Mouse (Mus musculus) stomach, postnatal 0 days (tissue): ENCODE measurements around the gene Gm10490. TPM values are rescaled to one million over a fixed set of nuclear protein-coding genes. Genes with fewer than 3 reads are reported as not detected.
A peak's percentile ranks its signal among the peaks of the same experiment; 100 is the strongest.

Experiments used
- ATAC-seq: fragments of 200-750 bp; cut with Nextera tagmentation; 2 replicates; pipeline ENCODE4 v1.8.0; 2017; ENCODE audit not compliant: low FRiP score, low TSS enrichment
- DNase-seq: peaks from one replicate; pipeline ENCODE4 v3.0.0-alpha.2; 2016; ENCODE audit warnings: low spot score
- H3K27ac ChIP-seq: fragments of 300-500 bp; sonication (generic); replicated peaks from 2 replicates; pipeline ENCODE4 v1.5.1; 2014; ENCODE audit warnings: mild to moderate bottlenecking, control low read depth
- H3K27me3 ChIP-seq: fragments of 300-500 bp; sonication (generic); 2 replicates; pipeline ENCODE4 v1.6.1; 2014; ENCODE audit warnings: low read length; ENCODE audit not compliant: control insufficient read depth, insufficient read depth
- H3K36me3 ChIP-seq: fragments of 300-500 bp; sonication (generic); 2 replicates; pipeline ENCODE4 v1.6.1; 2014; ENCODE audit warnings: low read length, mixed read lengths; ENCODE audit not compliant: control insufficient read depth, insufficient read depth
- H3K4me1 ChIP-seq: fragments of 300-500 bp; sonication (generic); replicated peaks from 2 replicates; pipeline ENCODE4 v1.6.1; 2014; ENCODE audit warnings: antibody characterized with exemption; ENCODE audit not compliant: control insufficient read depth, insufficient read depth
- H3K4me2 ChIP-seq: fragments of 300-500 bp; sonication (generic); replicated peaks from 2 replicates; pipeline ENCODE4 v1.6.1; 2014; ENCODE audit warnings: low read depth, mild to moderate bottlenecking, control low read depth, moderate library complexity
- H3K4me3 ChIP-seq: fragments of 300-500 bp; sonication (generic); 2 replicates; pipeline ENCODE4 v1.5.1; 2014; ENCODE audit warnings: low read depth, low read length, control low read depth
- H3K9ac ChIP-seq: fragments of 300-500 bp; sonication (generic); 2 replicates; pipeline ENCODE4 v1.6.1; 2014; ENCODE audit warnings: mild to moderate bottlenecking, low read length, control low read depth, mixed read lengths
- H3K9me3 ChIP-seq: fragments of 300-500 bp; sonication (generic); 2 replicates; pipeline ENCODE4 v1.6.1; 2016; ENCODE audit warnings: low read length; ENCODE audit not compliant: control insufficient read depth
- CTCF ChIP-seq: IDR thresholded peaks from 2 replicates; pipeline ENCODE4 v1.5.1; 2016; ENCODE audit warnings: antibody characterized with exemption, low read depth, mild to moderate bottlenecking, moderate library complexity
- EP300 ChIP-seq: optimal IDR thresholded peaks from 2 replicates; pipeline ENCODE3; 2016; ENCODE audit warnings: antibody characterized with exemption
- WGBS: fragments of 180-500 bp; shearing (Covaris S2); extraction: QIAGEN DNeasy Blood & Tissue Kit; methylation state at CpG from one replicate; pipeline ENCODE4 v1.1.7; 2014; 5-methylcytosine and 5-hydroxymethylcytosine counted together
- polyA plus RNA-seq: library from polyadenylated mRNA; unstranded; fragments of >200 nt; fragmentation: Nextera tagmentation; extraction: Ambion mirVana; gene quantifications from 2 replicates; pipeline ENCODE4 v1.2.1, GENCODE M21; 2015

Gm10490 gene
- polyA plus RNA-seq, 1 experiment from 2014 or later: not detected

DNA sequence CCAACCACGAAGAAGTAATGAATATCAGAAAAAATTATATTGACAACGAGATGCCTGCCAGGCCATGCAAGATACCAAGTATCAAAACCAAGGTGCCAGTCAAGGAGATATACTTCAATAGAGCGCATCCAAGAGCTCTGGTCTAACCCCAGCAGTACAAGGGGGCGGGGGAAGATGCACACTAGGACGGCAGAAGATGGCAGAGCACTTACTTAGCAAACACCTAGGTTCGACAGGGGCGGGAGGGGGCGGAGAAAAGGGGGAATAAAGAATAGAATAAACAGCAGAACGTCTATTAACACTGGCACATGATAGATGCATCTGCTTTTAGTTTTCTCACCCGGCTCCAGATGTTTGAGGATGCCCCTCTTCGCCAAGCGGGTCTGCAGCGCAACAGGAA lies 11.1 kb upstream of the Gm10490 start:
- Histone ChIP-seq H3K36me3 (no peaks in the 10 kb centered on the region), H3K4me2 (peak overlapping the region; percentile 52), H3K27me3 (no peaks in the 10 kb centered on the region), H3K4me3 (peak overlapping the region; percentile 57), H3K9me3 (no peaks in the 10 kb centered on the region), H3K4me1 (no peaks in the 10 kb centered on the region), H3K27ac (no peak overlapping the region), H3K9ac (0 out of 2 replicates have a peak overlapping the region, but pooled peaks have one; percentile 35)
- no peak for DNase-seq
- WGBS: 30% methylated on average over 12 of the region's 13 CpGs
- no peak for ATAC-seq
- TF ChIP-seq EP300: no peak
- no peak for TF ChIP-seq CTCF

DNA sequence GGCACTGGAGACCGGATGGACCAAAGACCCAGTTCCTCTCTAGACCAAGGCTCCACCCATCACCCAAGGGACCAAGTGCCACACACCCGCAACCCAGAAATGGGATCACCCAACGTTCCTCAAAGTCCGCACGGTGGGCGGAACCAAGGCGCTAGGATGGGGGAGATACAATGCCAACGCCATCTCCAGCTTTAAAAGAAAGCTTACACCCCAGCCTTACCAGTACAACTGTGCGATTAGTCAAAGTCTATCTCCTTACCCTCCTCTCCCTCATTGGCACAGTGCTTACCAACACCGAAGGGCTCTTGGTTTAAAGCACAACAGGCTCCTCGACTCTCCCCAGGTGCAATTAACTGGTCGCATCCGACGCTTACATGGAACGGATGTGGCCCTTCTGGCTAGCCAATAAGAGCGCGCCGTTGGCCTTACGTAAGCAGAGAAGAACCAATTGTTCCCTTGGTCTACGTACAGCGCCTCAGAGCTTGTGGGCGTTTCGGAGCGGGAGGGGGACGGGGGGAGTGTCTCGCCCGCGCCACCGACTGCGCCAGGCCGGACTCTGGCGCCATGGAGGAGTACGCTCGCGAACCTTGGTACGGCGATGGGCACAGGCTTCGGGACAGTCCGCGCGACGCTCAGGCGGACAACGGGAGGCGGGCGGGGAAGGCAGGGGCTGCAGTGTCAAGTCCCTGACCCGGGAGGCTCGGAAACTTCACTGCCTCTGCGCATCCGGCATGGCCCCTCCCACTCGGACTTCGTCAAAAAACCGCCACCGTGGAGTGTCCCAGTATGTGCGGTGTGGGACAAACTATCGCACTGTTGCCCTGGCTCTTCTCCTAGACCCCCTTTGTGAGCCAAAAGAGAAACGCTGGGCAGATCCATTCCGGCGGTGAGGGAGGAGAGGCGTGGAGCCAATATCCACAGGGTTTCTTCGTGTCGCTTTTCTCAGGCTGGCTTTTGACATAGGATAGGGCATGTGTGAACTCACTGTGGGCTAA lies 10.2 kb upstream of the Gm10490 start, which contains the start of the genes Pqbp1 and Timm17b:
TSS of gene Pqbp1 (minus strand) at position 390 of the 995 bp plus-strand sequence.
TSS of gene Timm17b (plus strand) at position 478 of the 995 bp plus-strand sequence.
- Histone ChIP-seq H3K27me3 (no peaks in the 10 kb centered on the region), H3K4me3 (peak within 1 kb of the TSS; percentile 57), H3K4me2 (peak within 1 kb of the TSS; percentile 52), H3K9ac (peak within 1 kb of the TSS; percentile 61), H3K27ac (peak within 1 kb of the TSS; percentile 76), H3K9me3 (no peaks in the 10 kb centered on the region), H3K4me1 (no peaks in the 10 kb centered on the region), H3K36me3 (no peaks in the 10 kb centered on the region)
- 16% methylated on average over 62 of the region's 62 CpGs for WGBS
- ATAC-seq: peak; percentile 98
- peak; percentile 87 for DNase-seq
- TF ChIP-seq CTCF (no peak), EP300 (no peak)

DNA sequence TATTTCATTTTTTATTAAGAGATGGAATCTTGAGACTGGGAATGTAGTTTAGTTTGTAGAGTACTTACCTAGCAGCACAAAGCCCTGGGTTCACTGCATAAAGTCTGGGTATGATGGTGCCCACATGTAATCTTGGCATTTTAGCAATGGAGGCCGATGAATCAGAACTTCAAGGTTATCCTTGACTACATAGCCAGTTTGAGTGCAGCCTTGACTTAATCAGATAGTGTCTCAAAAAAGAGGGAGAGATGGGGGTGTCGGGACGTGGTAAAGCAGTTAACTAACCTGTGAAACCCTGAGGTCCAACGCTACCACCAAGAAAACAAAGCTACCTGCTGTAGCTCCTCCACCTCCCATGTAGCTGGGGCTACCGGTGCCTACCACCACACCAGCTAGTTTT lies 4.9 kb upstream of the Gm10490 start:
- no peak overlapping the region for H3K9ac ChIP-seq
- no peaks in the 10 kb centered on the region for H3K9me3 ChIP-seq
- ATAC-seq (no peak), DNase-seq (no peak)
- TF ChIP-seq CTCF (no peak), EP300 (no peak)
- H3K27ac ChIP-seq: no peak overlapping the region
- no peaks in the 10 kb centered on the region for H3K4me1 ChIP-seq
- H3K4me2 ChIP-seq: no peak overlapping the region
- WGBS: 80% methylated on average over 5 of the region's 5 CpGs
- no peaks in the 10 kb centered on the region for H3K27me3 ChIP-seq
- no peak overlapping the region for H3K4me3 ChIP-seq
- H3K36me3 ChIP-seq: no peaks in the 10 kb centered on the region; the same call in 1 of the 2 replicates

DNA sequence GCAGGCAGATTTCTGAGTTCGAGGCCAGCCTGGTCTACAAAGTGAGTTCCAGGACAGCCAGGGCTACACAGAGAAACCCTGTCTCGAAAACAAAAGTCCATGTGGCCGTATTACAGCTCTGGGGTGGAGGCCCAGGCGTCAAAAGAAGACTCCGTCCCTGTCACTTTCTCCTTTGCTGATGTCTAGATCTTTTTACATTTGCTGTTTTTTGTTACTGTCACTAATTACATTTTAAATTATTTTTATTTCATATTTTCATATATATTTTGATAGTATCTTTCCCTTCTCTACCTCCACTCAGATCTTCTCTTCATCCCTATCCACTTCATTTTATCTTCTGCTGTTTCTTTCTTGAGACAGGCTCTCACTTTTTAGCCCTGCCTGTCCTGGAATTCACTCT lies 1.6 kb upstream of the Gm10490 start, which contains the start of gene Gm10491:
TSS of gene Gm10491 (minus strand) at position 101 of the 400 bp plus-strand sequence.
- Histone ChIP-seq H3K27ac (no peak within 1 kb of the TSS), H3K36me3 (no peaks in the 10 kb centered on the region; the same call in 1 of the 2 replicates), H3K4me2 (no peak within 1 kb of the TSS), H3K9me3 (no peaks in the 10 kb centered on the region), H3K9ac (no peak within 1 kb of the TSS), H3K4me1 (no peaks in the 10 kb centered on the region), H3K27me3 (no peaks in the 10 kb centered on the region), H3K4me3 (no peak within 1 kb of the TSS)
- no peak for DNase-seq
- 90% methylated on average over 5 of the region's 5 CpGs for WGBS
- TF ChIP-seq EP300 (no peak), CTCF (no peak)
- ATAC-seq: no peak

DNA sequence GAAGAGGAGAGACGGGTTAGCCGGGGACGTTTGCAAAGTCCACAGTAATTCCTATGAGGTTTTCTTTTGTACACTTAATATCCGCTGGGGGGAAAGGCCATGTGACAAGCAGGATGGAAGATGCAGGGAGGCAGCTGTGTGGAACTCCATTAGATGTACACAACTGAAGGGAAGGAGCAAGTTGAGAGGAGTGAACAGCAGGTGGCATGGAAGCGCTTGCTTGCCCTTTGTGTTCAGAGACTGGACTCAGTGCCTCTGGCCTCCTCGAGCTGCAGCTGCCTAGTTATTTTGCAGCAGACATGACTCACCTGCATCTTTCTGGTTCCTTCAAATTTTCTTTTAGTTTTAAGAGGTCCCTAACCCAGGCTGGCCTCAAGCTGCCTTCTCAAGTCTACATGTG lies 1.1 kb downstream of the Gm10490 start:
- H3K9ac ChIP-seq: no peak overlapping the region
- 62% methylated on average over 6 of the region's 6 CpGs for WGBS
- H3K4me2 ChIP-seq: no peak overlapping the region
- H3K9me3 ChIP-seq: no peaks in the 10 kb centered on the region
- H3K27me3 ChIP-seq: no peaks in the 10 kb centered on the region
- TF ChIP-seq EP300 (no peak), CTCF (peak; percentile 43)
- no peaks in the 10 kb centered on the region; the same call in 1 of the 2 replicates for H3K36me3 ChIP-seq
- no peaks in the 10 kb centered on the region for H3K4me1 ChIP-seq
- ATAC-seq (no peak), DNase-seq (no peak)
- H3K4me3 ChIP-seq: no peak overlapping the region
- H3K27ac ChIP-seq: no peak overlapping the region
